Mouse (Mus musculus) small intestine, adult 10 weeks (tissue): ENCODE measurements around the gene Trhde. TPM values are rescaled to one million over a fixed set of nuclear protein-coding genes. Genes with fewer than 3 reads are reported as not detected.

Source experiments
- polyA plus RNA-seq: library from polyadenylated mRNA; stranded (reverse); fragments of 350-450 nt; fragmentation: Illumina TruSeq; extraction: RNeasy Lipid Tissue Mini Kit (QIAGEN cat#74804); gene quantifications from one replicate; pipeline ENCODE4 v1.2.3, GENCODE M21; 2014; ENCODE audit warnings: low replicate concordance

The Trhde gene
- 0.78 TPM for polyA plus RNA-seq

DNA sequence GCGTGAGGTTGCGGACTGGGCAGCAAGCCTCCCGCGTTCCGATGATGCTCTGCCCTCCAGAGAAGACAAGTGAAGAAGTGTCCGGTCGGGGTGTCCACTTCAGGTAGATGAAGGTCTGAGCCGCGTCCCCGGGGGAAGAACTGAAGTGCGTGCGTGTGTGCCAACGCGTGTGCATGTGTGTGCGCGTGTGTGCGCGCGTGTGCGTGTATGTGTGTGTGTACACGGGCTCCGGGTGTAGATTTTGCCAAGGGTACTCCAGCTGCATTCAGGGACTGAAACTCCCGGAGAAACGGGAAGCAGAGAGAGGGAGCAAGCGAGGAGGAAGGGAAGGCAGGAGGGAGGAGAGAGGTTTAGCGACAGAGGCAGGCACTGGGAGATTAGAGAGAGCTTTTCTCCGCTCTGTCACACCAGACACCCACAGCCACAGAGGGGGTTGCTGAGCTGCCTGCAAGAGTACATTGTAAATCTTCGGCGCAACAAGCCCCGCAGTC is at the start of gene Trhde:
Gene Trhde, minus strand, starts transcription at position 147 of the 491 bp plus-strand sequence.

